Mouse (Mus musculus): Measurements from ENCODE around the gene Ccr7.
A peak's percentile ranks its signal among the peaks of the same experiment; 100 is the strongest.

Gene Ccr7

DNA sequence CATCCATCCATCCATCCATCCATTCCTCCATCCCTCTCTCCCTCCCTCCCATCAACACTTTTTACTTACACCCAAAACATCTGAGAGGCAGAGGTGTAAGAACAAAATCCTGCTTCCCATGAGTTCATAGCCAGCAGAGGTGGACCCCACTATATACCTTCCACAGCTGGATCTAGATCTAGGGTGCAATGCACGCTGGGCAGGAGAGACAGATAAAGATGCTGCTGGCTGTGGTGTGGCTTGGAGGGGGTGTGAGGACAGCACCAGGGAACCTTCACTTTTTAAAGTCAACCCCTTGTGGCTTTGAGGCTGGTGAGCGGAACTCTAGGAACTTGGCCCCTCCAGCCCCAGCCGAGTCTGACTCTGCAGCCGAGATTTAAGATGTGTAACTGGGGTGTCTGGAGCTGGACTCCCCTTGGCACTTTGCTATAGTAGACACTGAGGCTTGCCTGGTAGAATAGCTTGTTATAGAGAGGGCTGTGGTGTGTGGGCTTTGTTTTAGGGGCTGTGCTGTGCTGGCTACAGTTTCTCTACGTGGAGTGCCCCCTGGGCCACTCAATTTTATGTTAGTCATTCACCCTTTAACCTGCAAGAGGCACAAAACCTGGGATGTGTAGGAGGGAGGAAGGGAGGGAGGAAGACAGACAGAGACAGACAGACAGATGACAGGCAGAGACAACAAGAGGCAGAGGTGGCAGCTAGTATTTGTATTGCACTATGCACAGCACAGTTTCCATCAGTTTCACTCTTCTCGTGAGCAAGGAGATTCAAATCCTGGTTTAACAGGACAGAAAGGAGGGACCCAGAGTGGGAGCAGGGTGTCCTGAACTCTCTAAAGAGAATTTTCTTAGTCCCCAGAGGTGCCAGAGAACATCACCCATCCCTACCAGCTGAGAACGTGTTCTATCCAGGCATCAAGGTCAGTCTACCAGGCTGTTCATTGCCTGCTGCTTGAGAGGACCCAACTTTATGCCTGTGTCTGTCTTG, 817 bp downstream of the Ccr7 start:
- DNase-seq (ENCODE audit: low spot score in 2 of 2), result no peak

- no peak for DNase-seq (ENCODE audit: low spot score in 2 of 2)
Measured at GRCm38 (mm10) chr11:99152323-99153144, 2.3 kb downstream of the Ccr7 start.

- no peak for DNase-seq (ENCODE audit: low spot score in 2 of 2)
Measured at GRCm38 (mm10) chr11:99151333-99151930, 3.4 kb downstream of the Ccr7 start.

DNA sequence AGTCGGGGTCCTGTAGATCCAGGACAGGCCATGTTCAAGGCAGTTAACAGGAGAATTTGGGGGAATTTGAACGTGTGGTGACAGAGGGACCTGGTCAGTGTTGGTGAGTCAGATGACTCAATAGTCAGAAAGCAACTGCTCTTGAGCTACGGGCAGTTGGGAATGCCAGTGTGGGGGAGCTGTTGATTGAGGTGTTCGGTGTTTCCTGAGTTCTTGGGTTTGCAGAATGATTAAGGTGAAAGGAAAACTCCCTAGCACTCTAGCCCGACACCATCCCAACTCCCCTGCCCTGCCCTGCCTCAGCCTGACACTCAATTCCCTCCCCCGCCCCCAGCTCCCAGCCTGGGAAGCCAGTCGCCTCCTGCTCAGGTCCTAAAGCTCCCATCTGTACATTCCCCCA, 4.0 kb downstream of the Ccr7 start:
- DNase-seq (ENCODE audit: low spot score in 2 of 2), result no peak

- DNase-seq (ENCODE audit: low spot score in 2 of 2), result peak in 1 of 2 experiments; percentile 83
Measured at GRCm38 (mm10) chr11:99149898-99150757, 4.7 kb downstream of the Ccr7 start.

DNA sequence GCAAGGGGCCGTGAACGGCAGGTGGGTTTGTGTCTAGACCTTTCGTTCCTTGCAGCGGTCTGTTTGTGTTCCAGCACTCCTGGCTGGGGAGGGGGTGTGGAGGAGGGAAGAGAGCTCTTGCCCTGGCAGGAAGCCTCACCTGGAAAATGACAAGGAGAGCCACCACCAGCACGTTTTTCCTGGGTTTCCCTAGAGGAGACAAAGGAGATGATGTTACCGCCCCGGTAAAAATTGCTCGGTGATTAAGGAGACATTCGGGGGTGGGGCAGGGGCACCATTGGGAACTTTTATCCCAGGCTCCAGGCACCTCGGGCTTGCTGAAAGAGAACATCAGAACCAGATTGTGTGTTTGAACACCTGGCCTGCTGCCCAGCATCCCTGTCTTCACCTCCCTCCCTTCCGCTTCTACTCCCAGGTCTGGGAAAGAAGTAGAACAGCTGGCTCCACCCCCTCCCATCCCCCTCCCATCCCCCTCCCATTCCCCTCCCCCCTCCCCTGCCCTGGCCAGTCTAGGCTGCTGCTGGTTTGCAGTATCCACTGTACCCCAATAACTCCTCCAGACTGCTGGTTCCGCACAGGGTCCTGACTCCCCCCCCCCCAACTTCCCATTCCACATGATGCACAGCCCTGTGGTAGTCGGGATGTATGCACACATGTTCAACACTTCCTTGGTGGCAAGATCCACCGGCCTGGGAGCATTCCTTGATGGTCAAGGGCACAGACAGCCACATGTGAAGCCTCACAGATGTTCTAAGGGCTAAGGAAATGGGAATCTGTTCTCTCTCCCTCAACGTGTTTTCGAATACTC, 5.8 kb downstream of the Ccr7 start:
- DNase-seq (ENCODE audit: low spot score in 2 of 2), result peak in 1 of 2 experiments; percentile 39

GRCm38 (mm10) chr11:99148400-99148799, 6.5 kb downstream of the Ccr7 start:
- no peak for DNase-seq (ENCODE audit: low spot score in 2 of 2)

DNA sequence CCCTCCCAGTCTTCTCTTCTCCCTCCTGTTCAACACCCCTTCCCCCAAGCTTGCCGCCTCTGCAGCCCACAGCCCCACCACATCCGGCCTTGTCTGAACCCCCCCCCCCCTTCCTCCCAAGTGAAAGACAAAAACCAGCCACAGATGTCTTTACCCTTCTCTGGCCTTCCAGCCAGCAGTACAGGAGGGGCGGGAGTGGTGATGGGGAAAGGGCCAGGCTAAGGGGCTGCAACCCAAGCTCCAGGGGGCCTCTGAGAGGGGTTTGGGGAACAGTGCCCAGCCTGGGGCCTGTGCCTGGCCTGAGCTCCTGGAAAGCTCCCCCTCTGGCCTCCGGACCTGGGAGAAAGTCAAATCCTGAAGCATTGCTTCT, 7.0 kb downstream of the Ccr7 start:
- DNase-seq (ENCODE audit: low spot score in 2 of 2), result no peak

- peak; percentile 36 to 76 for DNase-seq (ENCODE audit: low spot score in 2 of 2)
Measured at GRCm38 (mm10) chr11:99147041-99147919, 7.6 kb downstream of the Ccr7 start.

DNA sequence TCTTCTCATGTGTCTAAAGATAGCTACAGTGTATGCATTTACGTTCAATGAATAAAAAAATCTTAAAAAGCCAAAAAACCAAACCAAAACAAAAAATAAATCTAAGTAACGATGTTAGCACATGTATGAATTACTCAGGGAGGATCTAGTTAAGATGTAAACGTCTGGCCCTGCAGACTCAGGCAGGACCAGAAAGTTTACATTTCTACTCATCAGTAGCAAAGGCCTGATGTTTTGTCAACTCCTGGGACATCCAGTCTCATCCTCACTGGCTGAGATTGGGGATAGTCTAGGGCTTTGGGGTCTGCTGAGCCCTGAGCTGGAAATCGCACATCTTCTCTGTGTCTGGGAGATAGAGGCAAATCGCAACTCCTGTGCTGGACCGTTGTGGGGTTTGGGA, 8.3 kb downstream of the Ccr7 start:
- DNase-seq (ENCODE audit: low spot score in 2 of 2), result no peak

- no peak for DNase-seq (ENCODE audit: low spot score in 2 of 2)
Measured at GRCm38 (mm10) chr11:99145765-99146164, 9.1 kb downstream of the Ccr7 start.

GRCm38 (mm10) chr11:99144940-99145339, 9.9 kb downstream of the Ccr7 start:
- no peak for DNase-seq (ENCODE audit: low spot score in 2 of 2)

DNA sequence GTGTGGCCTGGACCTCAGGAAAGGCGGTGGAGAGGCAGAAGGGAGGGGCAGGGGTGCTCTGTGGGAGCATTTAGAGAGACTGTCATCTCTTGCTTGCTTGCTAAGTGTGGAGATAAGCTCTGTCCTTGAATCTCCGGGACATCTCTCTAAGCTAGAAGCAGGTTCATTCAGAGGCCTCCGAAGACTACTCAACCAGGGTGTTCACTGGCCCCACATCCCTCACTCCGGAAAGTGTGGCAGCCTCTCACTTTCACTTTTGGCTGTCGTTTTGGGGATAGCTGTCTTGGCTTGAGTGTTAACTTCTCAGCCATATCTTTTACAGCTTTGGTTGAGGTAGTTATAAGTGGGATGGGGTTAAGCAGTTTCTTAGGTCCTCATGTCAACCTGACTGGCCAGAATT, 10.4 kb downstream of the Ccr7 start:
- DNase-seq (ENCODE audit: low spot score in 2 of 2), result no peak

- no peak for DNase-seq (ENCODE audit: low spot score in 2 of 2)
Measured at GRCm38 (mm10) chr11:99143123-99144082, 11.5 kb downstream of the Ccr7 start.

DNA sequence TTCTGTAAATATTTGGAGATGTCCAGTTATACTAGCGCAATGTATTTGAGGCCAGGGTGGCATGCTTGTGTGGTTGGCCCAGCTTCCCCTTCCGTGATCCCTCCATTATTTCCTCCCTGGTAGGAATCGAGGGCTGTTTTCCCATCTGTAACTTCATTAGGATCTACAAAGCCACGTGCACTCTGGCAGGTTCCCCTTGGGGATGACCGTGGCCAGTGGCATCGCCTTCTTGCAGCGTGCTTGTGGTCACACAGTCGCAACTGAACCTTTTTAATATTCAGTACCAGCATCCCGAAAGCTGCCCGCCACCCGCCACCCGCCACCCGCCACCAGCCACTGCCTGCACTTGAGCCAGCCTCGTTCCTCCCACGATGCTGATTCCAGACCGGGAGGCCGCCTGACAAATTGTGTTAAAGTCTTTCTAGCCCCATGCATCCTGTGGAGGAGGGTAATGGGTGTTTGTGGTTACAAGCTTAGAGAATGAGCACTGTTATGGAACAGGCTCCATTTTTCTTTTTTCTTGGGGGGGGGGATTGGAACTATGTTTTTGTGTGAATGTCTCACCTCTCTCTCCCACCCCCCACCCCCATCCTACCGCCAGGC, 12.3 kb downstream of the Ccr7 start:
- no peak for DNase-seq (ENCODE audit: low spot score in 2 of 2)

- DNase-seq (ENCODE audit: low spot score in 2 of 2), result no peak
Measured at GRCm38 (mm10) chr11:99142046-99142445, 12.8 kb downstream of the Ccr7 start.

DNA sequence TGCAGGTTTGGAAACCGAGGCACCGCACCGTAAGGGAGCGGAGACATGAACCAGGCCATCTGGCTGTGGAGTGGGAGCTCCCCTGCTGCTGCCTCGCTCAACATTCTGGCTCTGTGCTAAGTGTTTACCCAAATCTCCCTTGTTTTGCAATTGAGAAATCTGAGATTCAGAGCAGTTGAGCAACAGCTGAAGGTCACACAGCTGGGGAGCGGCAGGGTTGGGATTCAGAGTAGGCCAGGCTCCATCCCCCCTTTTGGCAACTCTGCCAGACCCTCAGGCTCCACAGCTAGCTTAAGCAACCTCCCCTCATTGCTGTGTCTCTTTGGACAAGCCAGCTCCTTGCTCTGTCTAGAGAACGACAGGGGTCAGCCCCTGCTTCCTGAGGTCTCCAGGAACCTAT, 13.3 kb downstream of the Ccr7 start:
- no peak for DNase-seq (ENCODE audit: low spot score in 2 of 2)

- no peak for DNase-seq (ENCODE audit: low spot score in 2 of 2)
Measured at GRCm38 (mm10) chr11:99138976-99139375, 15.9 kb downstream of the Ccr7 start.
